1 mouse cellular context compared by ENCODE assay signal in the genomic region with DNA sequence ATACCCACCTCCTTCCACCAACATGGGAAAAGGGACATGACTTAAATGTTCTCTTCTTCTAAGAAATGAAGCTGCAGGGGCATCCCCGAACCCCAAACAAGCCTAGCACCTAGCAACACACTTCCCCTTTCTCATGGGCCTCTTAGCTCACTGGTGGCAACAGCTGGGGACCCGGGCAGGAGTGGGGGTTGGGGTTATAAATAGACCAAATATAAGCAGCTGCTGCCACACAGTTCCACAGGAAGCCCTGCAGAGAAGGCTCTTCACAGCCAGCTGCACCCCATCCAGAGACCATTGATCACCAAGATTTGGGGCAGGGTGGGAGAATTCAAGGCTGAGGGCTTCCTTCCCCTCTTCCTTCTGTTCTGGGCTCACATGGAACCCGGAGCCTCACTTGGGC.
TF ChIP-seq lines count a peak whose summit lies in the region.

No protein-coding gene starts in this region.

TF ChIP-seq in CH12.LX, 34 proteins besides CTCF, POLR2A, EP300 and RAD21 (continued from another document):
- TF ChIP-seq JUND (conservative IDR thresholded peaks at IDR 0.05; ENCODE audit: low read depth, low read length) (peak; percentile 15; the same call in 1 of the 2 replicates), ELF1 (IDR thresholded peaks at IDR 0.05; ENCODE audit: low read depth, low read length) (no peak), TBP (conservative IDR thresholded peaks at IDR 0.05; ENCODE audit: low read depth, low read length) (peak; percentile 95), UBTF (IDR thresholded peaks at IDR 0.05; ENCODE audit: low read depth, low read length) (no peak)
